Mouse (Mus musculus) C3H10T1/2 (cell line): ENCODE measurements around the gene Vmn1r80. TPM values are rescaled to one million over a fixed set of nuclear protein-coding genes. Genes with fewer than 3 reads are reported as not detected.

Experiments used
- polyA plus RNA-seq, 2 experiments: library from polyadenylated mRNA; unstranded; fragments of >200 nt; fragmentation: generic; extraction: Trizol; gene quantifications; one replicate each; pipeline ENCODE4 v1.2.1; 2012; ENCODE audit warnings: missing spikeins in 2 of 2

The Vmn1r80 gene
- not detected for polyA plus RNA-seq

DNA sequence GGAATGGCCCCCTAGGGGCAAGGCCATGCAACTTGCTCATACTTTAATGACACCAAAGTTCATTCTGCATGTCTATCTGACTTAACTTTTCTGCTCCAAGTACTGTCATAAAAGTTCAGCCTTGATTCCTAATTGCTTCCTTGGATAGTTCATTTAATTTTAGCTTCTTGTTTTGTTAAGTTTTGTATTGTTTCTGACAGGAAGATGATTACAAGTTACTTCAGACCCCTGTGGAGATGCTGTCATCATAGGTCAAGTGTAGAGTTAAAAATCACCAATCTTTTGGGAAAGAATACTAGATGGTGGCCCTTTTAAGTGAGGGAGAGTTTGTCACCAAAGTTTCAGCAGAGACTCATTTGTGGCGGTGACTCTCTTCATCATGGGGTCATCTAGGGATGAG lies at the start of gene Vmn1r80:
Gene Vmn1r80, plus strand, starts transcription at position 301 of the 400 bp plus-strand sequence.

DNA sequence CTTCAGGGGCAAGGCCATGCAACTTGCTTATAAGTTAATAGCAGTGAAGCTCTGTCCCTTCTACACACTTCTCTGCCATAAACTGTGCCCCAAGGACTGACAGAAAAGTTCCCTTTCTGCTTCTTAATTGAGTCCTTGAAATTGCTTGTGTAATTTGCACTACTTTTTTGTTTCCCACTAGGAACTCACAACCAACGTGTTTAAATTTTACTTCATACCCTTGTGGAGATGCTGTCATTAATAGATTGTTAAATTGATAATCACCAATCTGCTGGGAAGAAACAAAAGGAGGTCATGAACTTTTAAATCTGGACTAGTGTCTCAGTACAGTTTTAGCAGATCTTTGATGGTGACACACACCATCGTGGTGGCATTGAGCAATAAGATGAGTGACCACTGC lies 39.1 kb upstream of the Vmn1r80 start, which contains the start of gene Vmn1r78:
Gene Vmn1r78, plus strand, starts transcription at position 301 of the 400 bp plus-strand sequence.

DNA sequence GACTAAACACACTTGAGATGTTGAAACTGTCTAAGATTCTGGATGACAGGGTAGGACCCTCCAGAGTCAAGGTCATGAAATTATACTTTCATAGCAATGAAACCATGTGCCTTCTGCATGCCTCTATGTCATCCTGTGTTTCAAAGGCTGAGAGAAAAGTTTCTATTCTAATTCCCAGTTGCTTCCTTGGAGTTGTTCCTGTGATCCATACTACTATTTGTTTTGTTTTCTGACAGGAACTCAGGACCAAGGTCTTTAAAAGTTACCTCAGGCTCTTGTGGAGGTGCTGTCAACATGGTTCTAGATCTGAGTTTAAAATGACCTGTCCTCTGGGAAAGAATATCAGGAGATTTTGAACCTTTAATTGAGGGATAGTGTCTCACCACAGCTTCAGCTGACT lies 18.1 kb upstream of the Vmn1r80 start, which contains the start of gene Vmn1r79:
Gene Vmn1r79, plus strand, starts transcription at position 301 of the 400 bp plus-strand sequence.

Other genes with a start within 250 kb of the Vmn1r80 start
- gene Vmn1r77, start 152.5 kb upstream of the Vmn1r80 start, polyA plus RNA-seq = not detected
- gene Vmn1r78, start 39.0 kb upstream of the Vmn1r80 start, polyA plus RNA-seq = not detected
- not detected for gene Vmn1r79, start 18.0 kb upstream of the Vmn1r80 start, polyA plus RNA-seq
- gene Vmn1r81, start 79.0 kb downstream of the Vmn1r80 start, polyA plus RNA-seq = not detected
- not detected for gene Vmn1r82, start 111.1 kb downstream of the Vmn1r80 start, polyA plus RNA-seq
- not detected for gene Vmn1r83, start 140.2 kb downstream of the Vmn1r80 start, polyA plus RNA-seq
- gene Vmn1r84, start 180.0 kb downstream of the Vmn1r80 start, polyA plus RNA-seq = not detected
- gene Zfp551, start 233.5 kb downstream of the Vmn1r80 start, polyA plus RNA-seq = under 1 TPM; 0.01 to 0.77 TPM